Mouse (Mus musculus) v-Abl transformed pro-B cells (cell line): ENCODE data around the gene Trpc7.

ENCODE experiments used
- in situ Hi-C, 2 experiments: fragments of 400-800 bp; cut with MboI; formaldehyde crosslinking; loops; one replicate each; pipeline ENCODE4 v1.15.1; 2025; ENCODE audit not compliant: unreplicated experiment in 2 of 2

The Trpc7 gene

GRCm38 (mm10) chr13:56895893-56896292 is at the start of gene Trpc7:
Trpc7 (minus strand) TSS chr13:56895993.
- in situ Hi-C loops, result no loop called here

GRCm38 (mm10) chr13:56939261-56939660 is 43.5 kb upstream of the Trpc7 start:
- in situ Hi-C loops, result no loop called here

- in situ Hi-C loops, result no loop called here
Observed at GRCm38 (mm10) chr13:56933832-56934510, 38.2 kb upstream of the Trpc7 start.

GRCm38 (mm10) chr13:56930421-56930820 is 34.6 kb upstream of the Trpc7 start:
- in situ Hi-C loops, result no loop called here

- in situ Hi-C loops, result no loop called here
Observed at GRCm38 (mm10) chr13:56922976-56923375, 27.2 kb upstream of the Trpc7 start.

GRCm38 (mm10) chr13:56921251-56921650 is 25.5 kb upstream of the Trpc7 start:
- in situ Hi-C loops, result no loop called here

GRCm38 (mm10) chr13:56914721-56915120 is 18.9 kb upstream of the Trpc7 start:
- in situ Hi-C loops, result no loop called here

- in situ Hi-C loops, result no loop called here
Observed at GRCm38 (mm10) chr13:56911093-56911492, 15.3 kb upstream of the Trpc7 start.

- in situ Hi-C loops, result no loop called here
Observed at GRCm38 (mm10) chr13:56895386-56895785, 407 bp downstream of the Trpc7 start.

GRCm38 (mm10) chr13:56894543-56894942 is 1.2 kb downstream of the Trpc7 start:
- in situ Hi-C loops, result no loop called here

- in situ Hi-C loops, result no loop called here
Observed at GRCm38 (mm10) chr13:56889888-56890287, 5.9 kb downstream of the Trpc7 start.

GRCm38 (mm10) chr13:56882931-56883330 is 12.9 kb downstream of the Trpc7 start:
- in situ Hi-C loops, result no loop called here

- in situ Hi-C loops, result no loop called here
Observed at GRCm38 (mm10) chr13:56864567-56864966, 31.2 kb downstream of the Trpc7 start.

- in situ Hi-C loops, result no loop called here
Observed at GRCm38 (mm10) chr13:56862011-56862410, 33.8 kb downstream of the Trpc7 start.

- in situ Hi-C loops, result no loop called here
Observed at GRCm38 (mm10) chr13:56854506-56854905, 41.3 kb downstream of the Trpc7 start.

GRCm38 (mm10) chr13:56853436-56853835 is 42.4 kb downstream of the Trpc7 start:
- in situ Hi-C loops, result no loop called here

- in situ Hi-C loops, result no loop called here
Observed at GRCm38 (mm10) chr13:56845866-56846265, 49.9 kb downstream of the Trpc7 start.

GRCm38 (mm10) chr13:56815471-56815870 is 80.3 kb downstream of the Trpc7 start:
- in situ Hi-C loops, result no loop called here

GRCm38 (mm10) chr13:56806776-56807490 is 88.9 kb downstream of the Trpc7 start:
- in situ Hi-C loops, result no loop called here

- in situ Hi-C loops, result no loop called here
Observed at GRCm38 (mm10) chr13:56805131-56805530, 90.7 kb downstream of the Trpc7 start.

GRCm38 (mm10) chr13:56797459-56797858 is 98.3 kb downstream of the Trpc7 start:
- in situ Hi-C loops, result loop anchor here (25.0 kb wide), 1 partner anchor 465 kb away; no protein-coding TSS in a partner anchor

GRCm38 (mm10) chr13:56795501-56795900 is 100.3 kb downstream of the Trpc7 start:
- in situ Hi-C loops, result loop anchor here (25.0 kb wide), 1 partner anchor 467 kb away; no protein-coding TSS in a partner anchor
